Mouse (Mus musculus): ENCODE measurements around the gene Lclat1. TPM values are rescaled to one million over a fixed set of nuclear protein-coding genes. Genes with fewer than 3 reads are reported as not detected.

The Lclat1 gene
- 12.9 and 14.2 TPM in 2 replicates for polyA plus RNA-seq (2015; fragmentation: Nextera tagmentation; extraction: Ambion mirVana)

DNA sequence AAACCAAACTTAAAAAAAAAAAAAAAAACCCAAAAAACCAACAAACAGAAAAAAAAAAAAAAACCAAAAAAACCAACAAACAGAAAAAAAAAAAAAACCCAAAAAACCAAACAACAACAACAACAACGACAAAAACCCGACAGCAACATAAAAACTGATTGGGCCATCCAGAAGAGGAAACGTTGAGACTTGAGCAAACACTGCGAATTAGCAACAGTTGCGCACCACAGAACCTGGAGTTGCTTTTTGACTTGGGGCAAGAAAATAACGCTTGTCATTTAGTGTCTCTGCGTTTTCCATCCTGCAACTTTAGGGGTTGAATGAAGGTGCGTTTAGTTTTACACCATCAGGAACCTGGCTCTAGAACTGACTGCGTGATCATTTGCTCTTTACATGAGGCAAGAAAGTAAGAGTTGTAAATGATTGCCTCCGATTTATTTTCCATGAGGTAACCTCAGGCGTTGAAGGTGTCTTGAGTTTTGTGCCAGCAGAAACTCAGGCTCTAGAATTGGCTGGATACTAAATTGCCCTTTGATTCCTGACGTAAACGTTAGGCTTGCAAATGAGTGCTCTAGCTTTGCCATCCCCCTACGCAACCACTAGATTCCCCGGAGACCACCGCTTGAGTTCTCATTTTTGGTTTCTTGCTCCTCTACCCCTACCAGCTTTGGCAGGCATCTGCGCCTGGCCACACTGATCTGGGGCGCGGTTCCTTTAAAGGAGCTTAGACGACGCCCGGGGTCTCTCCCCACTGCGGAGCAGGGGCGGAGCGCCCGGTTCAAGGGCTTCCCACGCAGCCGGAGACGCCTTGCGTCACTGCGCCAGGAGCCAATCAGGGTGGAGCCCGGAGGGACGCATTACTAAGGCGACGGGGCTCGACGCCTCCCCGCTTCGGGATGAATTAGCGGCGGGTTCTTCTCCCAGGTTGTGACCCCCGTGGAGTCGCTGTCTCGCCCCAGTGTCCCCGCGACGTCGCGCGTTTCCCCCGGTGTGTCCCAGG lies at the start of gene Lclat1:
Gene Lclat1 (plus strand): TSS at position 828 of the 1,000 bp plus-strand sequence.
- H3K9me3 ChIP-seq (replicated peaks) = no peaks in the 10 kb centered on the region
- peak; percentile 100 for ATAC-seq (ENCODE audit: low FRiP score)
- peak within 1 kb of the TSS; percentile 76 for H3K27ac ChIP-seq (replicated peaks)
- 6% methylated on average over 51 of the region's 51 CpGs for WGBS
- H3K4me2 ChIP-seq = peak within 1 kb of the TSS; percentile 74
- H3K4me1 ChIP-seq = peaks cover 13% of the 10 kb centered on the region
- H3K4me3 ChIP-seq (replicated peaks) = peak within 1 kb of the TSS; percentile 69
- H3K36me3 ChIP-seq = peaks cover 2% of the 10 kb centered on the region; the same call in 1 of the 2 replicates
- no peaks in the 10 kb centered on the region for H3K27me3 ChIP-seq (replicated peaks)
- H3K9ac ChIP-seq (replicated peaks) = peak within 1 kb of the TSS; percentile 77

DNA sequence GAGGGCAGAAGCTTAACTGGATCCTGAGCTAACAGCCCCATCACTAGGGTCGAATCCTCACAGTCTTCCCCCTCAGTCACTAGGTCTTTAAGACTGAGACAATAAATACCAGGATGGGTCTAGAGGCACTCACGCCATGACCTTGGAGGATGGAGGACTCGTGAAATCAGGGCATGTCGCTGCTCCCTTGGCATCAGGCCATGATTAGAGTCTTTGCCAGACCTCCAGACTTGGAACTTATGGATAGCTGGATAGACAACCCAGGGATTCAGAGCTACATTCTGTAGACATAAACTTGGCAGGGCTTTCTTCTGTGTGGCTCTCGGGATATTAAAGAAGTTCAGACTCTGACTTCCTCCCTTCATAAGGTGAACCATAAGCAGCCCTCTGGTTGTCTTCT lies 49.5 kb upstream of the Lclat1 start:
- no peaks in the 10 kb centered on the region for H3K9me3 ChIP-seq (replicated peaks)
- no peak overlapping the region for H3K4me3 ChIP-seq (replicated peaks)
- 76% methylated on average over 5 of the region's 5 CpGs for WGBS
- H3K27me3 ChIP-seq (replicated peaks) = no peaks in the 10 kb centered on the region
- H3K9ac ChIP-seq (replicated peaks) = no peak overlapping the region
- no peaks in the 10 kb centered on the region for H3K4me1 ChIP-seq
- H3K4me2 ChIP-seq = no peak overlapping the region
- no peaks in the 10 kb centered on the region for H3K36me3 ChIP-seq
- H3K27ac ChIP-seq (replicated peaks) = no peak overlapping the region
- ATAC-seq (ENCODE audit: low FRiP score) = no peak

DNA sequence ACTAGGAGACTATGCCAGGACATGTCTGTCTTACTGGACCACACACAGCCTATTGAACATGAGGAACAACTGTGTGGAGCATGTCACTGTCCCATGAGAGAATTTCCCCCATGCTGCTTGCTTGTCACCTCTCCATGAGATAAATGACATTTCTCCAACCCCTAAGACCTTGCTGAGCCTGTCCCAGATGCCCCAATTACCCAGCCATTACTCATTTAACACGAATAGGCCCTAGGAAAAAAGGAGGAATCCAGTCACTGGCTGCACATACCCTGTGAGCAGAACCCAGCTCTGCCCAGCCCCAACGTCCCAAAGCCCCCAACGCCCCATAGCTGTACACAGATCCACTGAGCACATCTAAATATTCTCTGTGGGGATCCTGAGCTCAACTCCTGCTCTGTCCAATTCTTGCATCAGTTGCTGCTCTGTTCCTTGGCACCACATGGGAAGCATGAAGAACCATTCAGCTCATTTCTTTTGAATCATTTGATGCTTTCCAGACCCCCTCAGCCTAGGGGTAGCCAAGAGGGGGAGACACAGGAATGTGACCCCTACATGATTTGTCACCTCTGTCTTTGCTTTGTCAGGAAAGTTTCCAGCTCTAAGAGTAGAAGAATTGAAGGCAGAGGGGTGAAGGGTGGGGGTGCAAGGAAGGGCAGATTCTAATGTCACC lies 47.4 kb upstream of the Lclat1 start:
- no peaks in the 10 kb centered on the region for H3K36me3 ChIP-seq
- H3K4me2 ChIP-seq = no peak overlapping the region
- H3K9me3 ChIP-seq (replicated peaks) = no peaks in the 10 kb centered on the region
- no peak overlapping the region for H3K27ac ChIP-seq (replicated peaks)
- ATAC-seq (ENCODE audit: low FRiP score) = no peak
- H3K4me3 ChIP-seq (replicated peaks) = no peak overlapping the region
- H3K4me1 ChIP-seq = no peaks in the 10 kb centered on the region
- WGBS = 39% methylated on average over 3 of the region's 3 CpGs
- no peaks in the 10 kb centered on the region for H3K27me3 ChIP-seq (replicated peaks)
- H3K9ac ChIP-seq (replicated peaks) = no peak overlapping the region

DNA sequence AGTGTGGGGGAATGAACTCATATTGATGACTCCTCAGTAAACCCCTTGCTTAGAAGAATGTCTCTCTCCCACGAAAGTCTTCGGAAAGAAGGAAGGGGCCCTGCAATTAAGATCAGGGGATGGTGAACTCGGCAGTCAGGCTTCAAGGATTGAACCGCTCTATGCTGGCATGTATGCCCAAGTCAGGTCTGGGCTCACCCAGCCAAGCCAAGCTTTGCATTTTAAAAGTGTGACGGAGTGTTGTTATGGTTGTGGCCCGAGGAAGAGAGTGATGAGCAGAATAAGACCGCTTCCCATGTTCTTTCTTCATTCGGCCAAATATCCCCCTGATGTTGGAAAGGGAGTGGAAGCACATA lies 46.9 kb upstream of the Lclat1 start:
- H3K4me3 ChIP-seq (replicated peaks) = no peak overlapping the region
- H3K27ac ChIP-seq (replicated peaks) = no peak overlapping the region
- WGBS = 71% methylated on average over 8 of the region's 8 CpGs
- H3K4me1 ChIP-seq = no peaks in the 10 kb centered on the region
- no peak for ATAC-seq (ENCODE audit: low FRiP score)
- no peaks in the 10 kb centered on the region for H3K9me3 ChIP-seq (replicated peaks)
- no peaks in the 10 kb centered on the region for H3K36me3 ChIP-seq
- no peak overlapping the region for H3K4me2 ChIP-seq
- H3K27me3 ChIP-seq (replicated peaks) = no peaks in the 10 kb centered on the region
- no peak overlapping the region for H3K9ac ChIP-seq (replicated peaks)

DNA sequence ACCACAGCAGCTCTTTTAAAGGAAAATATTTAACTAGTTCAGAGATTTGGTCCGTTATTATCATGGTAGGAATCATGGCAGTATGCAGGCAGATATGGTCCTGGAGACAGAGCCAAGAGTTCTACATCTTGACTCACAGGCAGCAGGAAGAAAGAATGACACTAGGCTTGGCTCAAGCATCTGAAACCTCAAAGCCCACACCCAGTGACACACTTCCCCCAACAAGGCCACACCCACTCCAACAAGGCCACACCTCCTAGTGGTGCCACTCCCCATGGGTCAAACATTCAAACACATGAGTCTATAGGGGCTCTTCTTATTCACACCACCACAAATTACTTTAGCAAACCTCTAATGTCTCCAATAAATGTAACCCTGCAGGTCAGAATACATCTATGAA lies 45.1 kb upstream of the Lclat1 start:
- Histone ChIP-seq H3K4me3 (replicated peaks) (no peak overlapping the region), H3K4me1 (peaks cover 15% of the 10 kb centered on the region), H3K27ac (replicated peaks) (no peak overlapping the region), H3K36me3 (no peaks in the 10 kb centered on the region), H3K27me3 (replicated peaks) (no peaks in the 10 kb centered on the region), H3K9ac (replicated peaks) (no peak overlapping the region), H3K4me2 (no peak overlapping the region), H3K9me3 (replicated peaks) (no peaks in the 10 kb centered on the region)
- WGBS = 83% methylated on average over 1 of the region's 1 CpGs
- no peak for ATAC-seq (ENCODE audit: low FRiP score)

DNA sequence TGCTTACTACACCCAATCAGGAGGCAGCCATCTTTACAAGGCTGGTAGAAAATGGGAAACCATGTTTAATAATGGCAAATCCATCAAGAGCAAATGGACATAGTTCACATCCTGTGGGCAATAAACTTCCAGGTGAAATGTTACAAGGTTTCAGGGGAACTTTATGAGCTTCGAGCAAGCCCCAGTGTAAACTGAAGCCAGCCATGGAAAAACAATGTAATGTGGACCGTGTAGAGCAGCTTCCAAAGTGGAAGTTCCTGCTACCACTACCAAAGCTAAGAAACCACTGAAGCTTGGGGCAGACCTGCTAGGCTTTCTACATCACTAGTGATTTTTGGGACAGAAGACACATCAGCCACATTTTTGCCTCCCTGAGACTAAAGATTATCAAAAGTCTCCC lies 44.5 kb upstream of the Lclat1 start:
- no peak for ATAC-seq (ENCODE audit: low FRiP score)
- H3K27me3 ChIP-seq (replicated peaks) = no peaks in the 10 kb centered on the region
- WGBS = 79% methylated on average over 2 of the region's 2 CpGs
- H3K9me3 ChIP-seq (replicated peaks) = no peaks in the 10 kb centered on the region
- no peak overlapping the region for H3K4me3 ChIP-seq (replicated peaks)
- no peak overlapping the region for H3K9ac ChIP-seq (replicated peaks)
- H3K4me2 ChIP-seq = no peak overlapping the region
- H3K4me1 ChIP-seq = peaks cover 20% of the 10 kb centered on the region
- no peak overlapping the region for H3K27ac ChIP-seq (replicated peaks)
- no peaks in the 10 kb centered on the region for H3K36me3 ChIP-seq

DNA sequence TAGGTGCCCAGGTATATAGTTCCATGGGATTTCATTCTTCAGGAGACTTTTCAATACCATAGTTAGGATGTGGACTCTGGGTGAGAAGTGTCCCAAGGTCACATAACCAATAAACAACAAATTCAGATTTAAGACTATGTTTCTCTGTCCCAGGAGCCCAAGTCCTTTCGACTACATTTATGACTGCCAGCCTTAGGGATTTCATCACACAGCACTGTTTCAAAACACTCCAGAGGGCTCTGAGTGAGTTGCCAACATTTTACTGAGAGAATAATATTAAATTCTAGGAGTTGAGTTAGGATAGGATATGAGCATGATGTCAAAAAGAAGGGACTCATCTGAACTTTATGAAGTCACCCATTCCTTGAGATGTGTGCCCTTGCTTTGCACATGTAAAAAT lies 44.0 kb upstream of the Lclat1 start:
- Histone ChIP-seq H3K4me3 (replicated peaks) (no peak overlapping the region), H3K4me2 (no peak overlapping the region), H3K4me1 (peaks cover 20% of the 10 kb centered on the region), H3K36me3 (no peaks in the 10 kb centered on the region), H3K27me3 (replicated peaks) (no peaks in the 10 kb centered on the region), H3K9me3 (replicated peaks) (no peaks in the 10 kb centered on the region), H3K9ac (replicated peaks) (no peak overlapping the region), H3K27ac (replicated peaks) (no peak overlapping the region)
- no peak for ATAC-seq (ENCODE audit: low FRiP score)
- 81% methylated on average over 1 of the region's 1 CpGs for WGBS

DNA sequence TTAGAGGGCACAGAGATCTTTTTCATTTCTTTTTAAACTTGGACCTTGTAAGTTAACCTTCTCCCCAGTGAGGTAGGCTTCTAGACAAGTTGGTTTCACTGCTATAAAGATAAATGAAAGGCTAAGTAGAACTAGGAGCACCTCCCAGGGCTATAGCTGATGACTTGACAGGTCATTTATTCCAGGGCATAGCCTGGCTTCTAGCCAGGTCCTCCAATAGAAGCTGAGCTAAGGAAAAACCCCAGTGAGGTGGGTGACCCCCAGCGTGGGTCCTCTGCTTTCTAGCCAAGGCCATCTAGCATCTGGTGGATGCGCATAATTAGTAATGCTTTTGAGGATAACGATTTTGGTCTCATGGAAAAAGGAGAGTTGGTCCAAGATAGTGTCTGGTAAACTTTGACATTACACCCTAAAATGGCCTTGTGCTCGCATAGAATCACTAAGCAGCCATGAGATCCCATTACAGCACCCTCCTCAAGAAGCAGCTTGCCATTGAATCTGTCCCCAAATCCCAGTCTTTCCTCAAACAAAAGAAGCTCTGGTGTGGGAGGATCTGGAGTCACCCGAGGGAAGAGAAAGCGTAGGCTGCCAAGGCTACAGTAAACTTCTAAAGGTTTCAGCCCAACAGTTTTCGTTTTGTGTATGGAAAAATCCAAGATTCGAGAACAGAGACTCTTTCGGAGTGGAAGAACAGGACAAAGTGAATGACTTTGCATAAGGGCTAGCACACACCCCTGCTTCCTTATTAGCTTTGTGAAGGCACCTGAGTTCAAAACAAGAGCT lies 41.2 kb upstream of the Lclat1 start:
- 77% methylated on average over 9 of the region's 9 CpGs for WGBS
- H3K27ac ChIP-seq (replicated peaks) = no peak overlapping the region
- H3K36me3 ChIP-seq = no peaks in the 10 kb centered on the region
- no peak overlapping the region for H3K9ac ChIP-seq (replicated peaks)
- no peak overlapping the region for H3K4me2 ChIP-seq
- peaks cover 20% of the 10 kb centered on the region for H3K4me1 ChIP-seq
- no peaks in the 10 kb centered on the region for H3K27me3 ChIP-seq (replicated peaks)
- H3K4me3 ChIP-seq (replicated peaks) = no peak overlapping the region
- no peaks in the 10 kb centered on the region for H3K9me3 ChIP-seq (replicated peaks)
- no peak for ATAC-seq (ENCODE audit: low FRiP score)

DNA sequence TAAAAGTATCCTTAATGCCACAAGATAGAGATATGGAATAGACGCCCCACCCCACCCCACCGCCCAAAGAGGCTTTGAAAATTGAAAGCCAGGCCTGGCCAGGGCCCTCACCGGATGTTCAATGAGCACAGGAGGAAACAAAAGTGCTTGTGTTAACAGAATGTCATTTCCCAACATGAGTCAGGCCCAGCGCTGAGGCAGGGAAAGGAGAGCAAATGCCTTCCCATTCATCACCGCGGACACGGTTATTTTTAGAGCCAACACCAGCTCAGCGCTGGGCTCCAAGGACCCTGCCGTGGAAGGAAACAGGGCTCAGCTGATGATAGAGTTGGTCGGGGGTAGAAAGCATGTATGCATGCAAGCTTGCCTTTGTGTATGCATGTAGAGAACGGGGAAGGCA lies 40.4 kb upstream of the Lclat1 start:
- Histone ChIP-seq H3K4me3 (replicated peaks) (no peak overlapping the region), H3K9ac (replicated peaks) (no peak overlapping the region), H3K27ac (replicated peaks) (no peak overlapping the region), H3K27me3 (replicated peaks) (no peaks in the 10 kb centered on the region), H3K36me3 (no peaks in the 10 kb centered on the region), H3K4me1 (peaks cover 20% of the 10 kb centered on the region), H3K4me2 (no peak overlapping the region), H3K9me3 (replicated peaks) (no peaks in the 10 kb centered on the region)
- WGBS = 19% methylated on average over 11 of the region's 11 CpGs
- no peak for ATAC-seq (ENCODE audit: low FRiP score)

DNA sequence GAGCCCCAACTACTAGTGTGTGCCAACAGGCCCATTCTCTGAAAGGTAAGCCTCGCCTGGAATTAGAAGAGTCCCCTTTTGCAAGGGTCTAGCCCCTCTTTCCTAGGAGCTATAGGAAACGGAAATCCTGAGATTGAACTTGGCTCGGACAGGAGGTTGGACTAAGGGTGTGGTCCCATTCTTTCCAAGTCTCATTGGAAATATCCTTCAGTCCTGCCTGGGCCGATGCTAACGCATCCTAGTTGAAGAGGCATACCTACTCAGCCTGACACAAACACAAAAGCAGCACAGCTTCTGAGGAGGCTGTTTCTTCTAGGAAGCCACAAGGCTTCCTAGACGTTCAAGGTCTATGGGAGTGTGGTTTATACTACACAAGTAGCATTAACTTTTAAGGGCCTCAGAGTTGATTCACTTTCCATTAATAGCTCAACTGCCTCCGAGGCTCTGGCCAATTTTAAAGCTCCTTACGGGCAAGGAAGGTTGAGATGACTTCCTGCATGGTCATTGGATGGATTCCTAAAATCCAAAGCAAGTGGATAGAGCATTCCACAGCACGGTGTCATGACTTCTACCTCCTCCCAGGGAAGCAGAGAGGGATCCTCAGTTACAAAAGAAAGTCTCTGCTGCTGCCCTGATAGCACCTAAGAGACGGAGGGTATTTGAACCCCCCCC lies 39.3 kb upstream of the Lclat1 start:
- H3K4me2 ChIP-seq = no peak overlapping the region
- 86% methylated on average over 10 of the region's 10 CpGs for WGBS
- no peak overlapping the region for H3K4me3 ChIP-seq (replicated peaks)
- no peak overlapping the region for H3K9ac ChIP-seq (replicated peaks)
- ATAC-seq (ENCODE audit: low FRiP score) = no peak
- no peaks in the 10 kb centered on the region for H3K27me3 ChIP-seq (replicated peaks)
- peaks cover 20% of the 10 kb centered on the region for H3K4me1 ChIP-seq
- no peak overlapping the region for H3K27ac ChIP-seq (replicated peaks)
- H3K9me3 ChIP-seq (replicated peaks) = no peaks in the 10 kb centered on the region
- H3K36me3 ChIP-seq = no peaks in the 10 kb centered on the region

DNA sequence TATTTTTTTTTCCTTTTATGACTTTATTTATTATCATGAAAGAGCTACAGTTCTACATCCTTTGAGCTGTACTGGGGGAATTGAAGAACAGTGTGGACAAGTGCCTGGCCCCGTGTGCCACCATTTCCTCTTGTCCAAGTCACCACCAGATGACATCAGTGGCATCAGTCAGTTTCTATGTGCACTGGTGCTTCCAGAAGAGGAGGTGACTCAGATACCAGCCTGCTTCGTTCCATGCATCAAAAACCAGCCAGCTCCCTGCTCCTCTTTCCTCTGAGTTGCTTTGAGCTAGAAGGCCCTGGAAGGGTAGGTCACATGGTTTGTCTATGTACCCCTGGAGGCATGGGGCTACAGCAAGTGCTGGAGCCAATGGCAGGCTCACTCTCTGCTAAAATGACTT lies 37.3 kb upstream of the Lclat1 start:
- no peaks in the 10 kb centered on the region for H3K36me3 ChIP-seq
- H3K4me2 ChIP-seq = no peak overlapping the region
- no peak overlapping the region for H3K27ac ChIP-seq (replicated peaks)
- WGBS = 91% methylated on average over 2 of the region's 2 CpGs
- H3K9ac ChIP-seq (replicated peaks) = no peak overlapping the region
- H3K4me1 ChIP-seq = peaks cover 20% of the 10 kb centered on the region
- no peaks in the 10 kb centered on the region for H3K9me3 ChIP-seq (replicated peaks)
- ATAC-seq (ENCODE audit: low FRiP score) = no peak
- H3K4me3 ChIP-seq (replicated peaks) = no peak overlapping the region
- no peaks in the 10 kb centered on the region for H3K27me3 ChIP-seq (replicated peaks)
